Mouse (Mus musculus): ENCODE results near the gene Olfr585. TPM values are rescaled to one million over a fixed set of nuclear protein-coding genes. Genes with fewer than 3 reads are reported as not detected.

Olfr585 gene
- not detected in 2 replicates for polyA plus RNA-seq (2012; ENCODE audit: low replicate concordance)

DNA sequence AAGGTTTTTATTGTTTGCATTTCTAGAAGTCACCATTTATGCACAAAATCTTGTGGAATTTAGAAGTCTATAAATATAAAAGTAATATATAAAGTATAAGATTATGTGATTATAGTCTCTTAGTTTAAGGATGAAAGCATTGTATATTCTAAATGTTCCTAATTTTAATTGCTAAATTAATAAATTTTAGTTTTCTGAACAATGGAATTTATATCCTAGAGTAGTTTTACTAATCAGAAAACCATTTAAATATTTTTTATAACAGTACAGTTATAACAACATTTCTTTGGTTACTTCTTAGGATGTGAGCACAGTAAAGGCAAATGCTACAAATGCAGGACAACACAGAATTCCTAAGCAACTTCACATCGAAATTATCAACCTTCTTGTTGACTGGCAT is at the start of gene Olfr585:
TSS of gene Olfr585 (plus strand) at position 301 of the 400 bp plus-strand sequence.

GRCm38 (mm10) chr7:103051000-103051399 is 46.5 kb upstream of the Olfr585 start, which contains the start of gene Olfr583:
Olfr583 (plus strand) TSS chr7:103051300.

DNA sequence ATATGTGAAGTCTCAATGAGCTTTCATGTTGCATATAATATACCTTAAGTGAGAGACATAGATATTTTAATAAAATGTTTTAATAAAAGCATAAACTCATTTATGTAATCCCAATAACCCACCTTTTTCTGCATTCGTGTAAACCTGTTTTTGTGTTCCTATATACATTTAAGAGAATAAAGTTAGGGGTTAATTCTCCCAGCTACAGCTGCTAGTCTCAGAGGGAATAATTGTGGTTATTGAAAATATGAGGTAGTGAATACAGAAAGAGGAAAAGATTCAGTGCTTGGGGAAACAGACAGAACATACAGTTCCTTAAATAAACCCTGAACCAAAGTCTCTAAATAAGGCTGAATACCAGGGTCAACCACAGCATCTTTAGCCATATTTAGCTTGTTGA is 15.9 kb upstream of the Olfr585 start, which contains the start of gene Olfr584:
TSS of gene Olfr584 (plus strand) at position 301 of the 400 bp plus-strand sequence.

DNA sequence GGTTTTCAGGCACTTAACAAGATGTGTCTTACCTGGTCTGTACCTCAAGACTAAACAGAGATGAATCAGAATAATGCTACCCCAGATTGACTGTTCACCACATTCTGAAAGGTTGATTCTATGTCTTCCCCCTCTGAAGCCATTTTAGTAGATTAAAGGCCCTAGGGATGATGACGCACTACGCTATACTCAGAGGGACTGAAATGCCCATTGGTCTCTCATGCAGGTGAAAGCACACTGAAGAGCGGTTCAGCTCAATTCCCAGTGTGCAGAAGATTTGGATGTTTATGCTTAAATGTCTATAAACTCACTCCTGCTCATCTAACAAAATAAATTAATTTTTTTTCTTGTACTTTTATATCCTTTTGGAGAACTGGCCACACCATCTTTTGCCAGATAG is 28.0 kb downstream of the Olfr585 start, which contains the start of gene Olfr586:
TSS of gene Olfr586 (minus strand) at position 101 of the 400 bp plus-strand sequence.

DNA sequence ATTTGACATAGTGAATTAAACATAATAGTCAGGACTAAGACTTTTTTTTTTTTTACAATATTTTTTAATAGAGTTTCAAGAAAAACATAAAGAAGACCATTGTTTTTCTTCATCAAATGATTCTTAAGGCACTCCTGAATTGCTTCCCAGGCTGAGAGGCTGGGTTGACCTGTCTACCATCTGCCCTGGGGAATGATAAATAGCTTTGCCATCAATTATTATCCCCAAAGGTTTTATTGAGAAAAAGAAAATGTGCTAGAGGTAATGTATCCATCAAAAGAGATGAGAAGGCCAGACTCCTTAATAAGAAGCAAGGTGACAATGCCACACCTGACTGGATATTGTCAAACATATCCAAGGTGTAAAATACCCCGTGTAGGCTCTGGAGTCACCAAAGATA is 43.1 kb downstream of the Olfr585 start, which contains the start of gene Olfr588-ps1:
TSS of gene Olfr588-ps1 (plus strand) at position 301 of the 400 bp plus-strand sequence.

Other genes with a start within 250 kb of the Olfr585 start
- not detected in 2 replicates for gene Olfr566, start 239.0 kb upstream of the Olfr585 start, polyA plus RNA-seq (2012; ENCODE audit: low replicate concordance)
- not detected in 2 replicates for gene Olfr568, start 220.6 kb upstream of the Olfr585 start, polyA plus RNA-seq (2012; ENCODE audit: low replicate concordance)
- not detected in 2 replicates for gene Olfr569, start 206.8 kb upstream of the Olfr585 start, polyA plus RNA-seq (2012; ENCODE audit: low replicate concordance)
- gene Olfr570, start 203.1 kb upstream of the Olfr585 start, polyA plus RNA-seq (2012; ENCODE audit: low replicate concordance) = not detected in 2 replicates
- gene Olfr571, start 180.2 kb upstream of the Olfr585 start, polyA plus RNA-seq (2012; ENCODE audit: low replicate concordance) = not detected in 2 replicates
- not detected in 2 replicates for gene Olfr572, start 173.3 kb upstream of the Olfr585 start, polyA plus RNA-seq (2012; ENCODE audit: low replicate concordance)
- not detected in 2 replicates for gene Olfr573-ps1, start 155.1 kb upstream of the Olfr585 start, polyA plus RNA-seq (2012; ENCODE audit: low replicate concordance)
- not detected in 2 replicates for gene Olfr574, start 149.3 kb upstream of the Olfr585 start, polyA plus RNA-seq (2012; ENCODE audit: low replicate concordance)
- gene Olfr575, start 138.9 kb upstream of the Olfr585 start, polyA plus RNA-seq (2012; ENCODE audit: low replicate concordance) = not detected in 2 replicates
- gene Olfr576, start 135.1 kb upstream of the Olfr585 start, polyA plus RNA-seq (2012; ENCODE audit: low replicate concordance) = not detected in 2 replicates
- not detected in 2 replicates for gene Olfr577, start 121.8 kb upstream of the Olfr585 start, polyA plus RNA-seq (2012; ENCODE audit: low replicate concordance)
- not detected in 2 replicates for gene Olfr578, start 108.4 kb upstream of the Olfr585 start, polyA plus RNA-seq (2012; ENCODE audit: low replicate concordance)
- gene Olfr582, start 59.7 kb upstream of the Olfr585 start, polyA plus RNA-seq (2012; ENCODE audit: low replicate concordance) = not detected in 2 replicates
- gene Olfr583, start 46.4 kb upstream of the Olfr585 start, polyA plus RNA-seq (2012; ENCODE audit: low replicate concordance) = not detected in 2 replicates
- not detected in 2 replicates for gene Olfr584, start 15.8 kb upstream of the Olfr585 start, polyA plus RNA-seq (2012; ENCODE audit: low replicate concordance)
- gene Olfr586, start 27.9 kb downstream of the Olfr585 start, polyA plus RNA-seq (2012; ENCODE audit: low replicate concordance) = not detected in 2 replicates
- not detected in 2 replicates for gene Olfr588-ps1, start 43.2 kb downstream of the Olfr585 start, polyA plus RNA-seq (2012; ENCODE audit: low replicate concordance)
- not detected in 2 replicates for gene Olfr589, start 58.6 kb downstream of the Olfr585 start, polyA plus RNA-seq (2012; ENCODE audit: low replicate concordance)
- gene Olfr591, start 80.6 kb downstream of the Olfr585 start, polyA plus RNA-seq (2012; ENCODE audit: low replicate concordance) = not detected in 2 replicates
- 0.02 TPM in 1 of 2 replicates, not detected in the other for gene Olfr592, start 87.1 kb downstream of the Olfr585 start, polyA plus RNA-seq (2012; ENCODE audit: low replicate concordance)
- gene Olfr593, start 114.1 kb downstream of the Olfr585 start, polyA plus RNA-seq (2012; ENCODE audit: low replicate concordance) = not detected in 2 replicates
- not detected in 2 replicates for gene Olfr594, start 119.3 kb downstream of the Olfr585 start, polyA plus RNA-seq (2012; ENCODE audit: low replicate concordance)
- not detected in 2 replicates for gene Usp17ld, start 154.8 kb downstream of the Olfr585 start, polyA plus RNA-seq (2012; ENCODE audit: low replicate concordance)
- not detected in 2 replicates for gene Olfr596, start 207.9 kb downstream of the Olfr585 start, polyA plus RNA-seq (2012; ENCODE audit: low replicate concordance)
- not detected in 2 replicates for gene Olfr597, start 218.6 kb downstream of the Olfr585 start, polyA plus RNA-seq (2012; ENCODE audit: low replicate concordance)
- gene Olfr598, start 225.8 kb downstream of the Olfr585 start, polyA plus RNA-seq (2012; ENCODE audit: low replicate concordance) = not detected in 2 replicates
- not detected in 2 replicates for gene Olfr599, start 238.2 kb downstream of the Olfr585 start, polyA plus RNA-seq (2012; ENCODE audit: low replicate concordance)

Data from hematopoietic multipotent progenitor cell, adult 10-12 weeks (in vitro differentiated cells).